Mouse (Mus musculus) intestine, postnatal 0 days (tissue): ENCODE measurements around the gene Opcml. TPM values are rescaled to one million over a fixed set of nuclear protein-coding genes. Genes with fewer than 3 reads are reported as not detected.

Source experiments
- ATAC-seq: fragments of 200-750 bp; cut with Nextera tagmentation; 2 replicates; pipeline ENCODE4 v1.8.0; 2017; ENCODE audit warnings: mild to moderate bottlenecking, moderate TSS enrichment, moderate library complexity
- H3K27ac ChIP-seq: fragments of 300-500 bp; sonication (generic); 2 replicates; pipeline ENCODE4 v1.5.1; 2014; ENCODE audit warnings: mild to moderate bottlenecking, low read depth, low read length, moderate library complexity
- H3K27me3 ChIP-seq: fragments of 300-500 bp; sonication (generic); replicated peaks from 2 replicates; pipeline ENCODE4 v1.6.1; 2014; ENCODE audit warnings: low read length, mixed read lengths; ENCODE audit not compliant: control insufficient read depth, insufficient read depth
- H3K36me3 ChIP-seq: fragments of 300-500 bp; sonication (generic); 2 replicates; pipeline ENCODE4 v1.6.1; 2014; ENCODE audit warnings: mild to moderate bottlenecking, moderate library complexity; ENCODE audit not compliant: control insufficient read depth, insufficient read depth
- H3K4me1 ChIP-seq: fragments of 300-500 bp; sonication (generic); replicated peaks from 2 replicates; pipeline ENCODE4 v1.6.1; 2014; ENCODE audit warnings: antibody characterized with exemption, low read length, mixed read lengths; ENCODE audit not compliant: control insufficient read depth, insufficient read depth
- H3K4me2 ChIP-seq: fragments of 300-500 bp; sonication (generic); replicated peaks from 2 replicates; pipeline ENCODE4 v1.6.1; 2014; ENCODE audit warnings: low read depth, mild to moderate bottlenecking, moderate library complexity
- H3K4me3 ChIP-seq: fragments of 300-500 bp; sonication (generic); 2 replicates; pipeline ENCODE4 v1.5.1; 2014; ENCODE audit warnings: low read depth, low read length
- H3K9ac ChIP-seq: fragments of 300-500 bp; sonication (generic); 2 replicates; pipeline ENCODE4 v1.6.1; 2014; ENCODE audit warnings: mild to moderate bottlenecking, low read depth, low read length
- H3K9me3 ChIP-seq: fragments of 300-500 bp; sonication (generic); 2 replicates; pipeline ENCODE4 v1.6.1; 2016; ENCODE audit warnings: mixed run types; ENCODE audit not compliant: control insufficient read depth
- CTCF ChIP-seq: sonication (generic); IDR thresholded peaks from 2 replicates; pipeline ENCODE4 v1.5.1; 2016; ENCODE audit warnings: low read depth, mild to moderate bottlenecking, control low read depth, antibody characterized with exemption, moderate library complexity
- WGBS: fragments of 180-500 bp; shearing (Covaris S2); extraction: QIAGEN DNeasy Blood & Tissue Kit; methylation state at CpG from one replicate; pipeline ENCODE4 v1.1.7; 2014; 5-methylcytosine and 5-hydroxymethylcytosine counted together
- polyA plus RNA-seq: library from polyadenylated mRNA; unstranded; fragments of >200 nt; fragmentation: Nextera tagmentation; extraction: Ambion mirVana; gene quantifications from 2 replicates; pipeline ENCODE4 v1.2.1, GENCODE M21; 2015

Opcml gene
- polyA plus RNA-seq, 1 experiment from 2014 or later: 1.7 TPM

DNA sequence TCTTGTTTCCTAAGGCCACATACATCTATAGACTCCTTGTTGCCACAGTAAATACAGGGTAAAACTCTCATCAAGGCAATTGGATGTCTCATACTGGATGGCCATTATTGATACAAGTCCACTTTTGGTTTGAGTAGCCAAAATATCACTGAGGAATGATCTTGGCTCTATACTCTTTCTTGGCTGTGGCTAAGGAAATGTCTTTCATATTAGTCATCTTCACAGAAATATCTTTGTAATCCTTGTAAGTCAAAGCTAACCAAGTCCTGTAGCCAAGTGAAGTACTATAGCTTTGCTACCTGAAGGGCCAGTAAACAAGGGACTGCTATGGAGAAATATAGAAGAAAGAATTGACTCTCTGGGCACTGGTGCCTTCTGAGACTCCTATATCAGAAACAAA lies 192.0 kb downstream of the Opcml start:
- no peaks in the 10 kb centered on the region for H3K27me3 ChIP-seq
- ATAC-seq: no peak
- no peaks in the 10 kb centered on the region for H3K4me1 ChIP-seq
- H3K27ac ChIP-seq: no peak overlapping the region
- no peak for TF ChIP-seq CTCF
- H3K36me3 ChIP-seq: no peaks in the 10 kb centered on the region
- no peak overlapping the region for H3K9ac ChIP-seq
- H3K4me2 ChIP-seq: no peak overlapping the region
- no peak overlapping the region for H3K4me3 ChIP-seq
- H3K9me3 ChIP-seq: no peaks in the 10 kb centered on the region

DNA sequence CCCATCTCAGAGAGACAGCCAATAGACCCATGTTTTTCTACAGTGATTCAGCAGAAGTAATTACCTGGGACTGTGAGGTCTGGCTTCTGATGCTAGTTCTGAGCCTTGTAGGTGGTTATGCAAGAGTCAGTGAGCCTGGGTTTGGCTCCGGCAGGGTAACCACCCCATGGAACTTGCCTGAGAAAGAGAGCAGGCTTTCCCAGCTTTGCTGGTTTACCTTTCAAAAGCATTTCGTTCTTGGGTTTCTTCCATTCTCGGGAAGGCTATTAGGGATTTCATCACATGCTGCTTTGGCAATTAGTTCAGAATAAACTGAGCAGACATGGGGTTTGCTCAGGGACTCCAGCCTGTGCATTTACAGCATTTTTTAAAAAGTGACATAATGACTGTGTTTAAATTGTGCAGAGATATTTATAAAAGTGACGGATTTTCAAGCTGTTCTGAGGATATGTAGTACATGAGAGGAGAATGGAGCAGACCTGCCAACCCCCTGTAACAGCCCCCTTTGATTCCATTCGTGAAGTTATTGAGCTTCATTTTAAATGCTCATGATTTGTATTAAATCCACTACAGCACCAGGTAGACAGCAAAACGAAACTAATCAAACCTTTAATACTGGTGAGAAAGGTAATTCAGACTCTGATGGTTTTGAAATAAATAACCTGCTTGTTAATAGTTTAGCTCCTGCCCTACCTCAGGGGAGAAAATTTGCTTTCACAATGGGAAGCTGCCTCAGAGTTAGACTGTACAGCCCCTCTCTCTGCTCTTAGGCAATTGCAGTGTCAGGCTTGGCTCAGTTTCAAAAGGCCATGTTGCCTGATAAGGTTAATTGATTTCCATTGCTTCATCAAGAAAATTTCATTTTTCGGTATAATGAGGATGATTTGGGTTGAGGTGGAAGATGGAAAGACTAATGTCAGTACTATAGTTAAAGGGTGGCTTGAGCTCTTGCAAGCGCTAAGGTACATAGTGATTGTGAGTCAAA lies 196.3 kb downstream of the Opcml start:
- Histone ChIP-seq H3K27ac (no peak overlapping the region), H3K27me3 (no peaks in the 10 kb centered on the region), H3K36me3 (no peaks in the 10 kb centered on the region), H3K9ac (no peak overlapping the region), H3K4me3 (no peak overlapping the region), H3K9me3 (no peaks in the 10 kb centered on the region), H3K4me1 (no peaks in the 10 kb centered on the region), H3K4me2 (no peak overlapping the region)
- no peak for ATAC-seq
- 73% methylated on average over 8 of the region's 8 CpGs for WGBS
- TF ChIP-seq CTCF: no peak

DNA sequence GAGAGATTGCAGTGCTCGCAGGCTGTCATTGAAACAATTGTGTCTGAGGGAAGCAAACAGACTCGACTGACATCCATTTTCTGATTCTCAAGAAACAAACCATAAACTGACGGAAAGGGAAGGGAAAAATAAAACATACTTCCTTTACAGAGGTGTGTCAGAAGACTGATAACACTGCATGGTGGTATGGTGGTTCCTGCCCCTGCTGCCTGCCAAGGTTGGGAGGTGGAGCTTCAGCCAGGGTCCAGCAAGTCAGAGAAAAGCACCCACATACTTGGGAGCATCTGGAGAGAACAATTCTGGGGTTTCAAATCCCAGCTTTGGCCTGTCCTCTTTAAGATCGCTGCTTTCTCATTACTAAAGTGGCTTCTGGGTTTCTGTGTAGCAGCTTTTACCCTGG lies 201.0 kb downstream of the Opcml start:
- Histone ChIP-seq H3K9ac (no peak overlapping the region), H3K27ac (no peak overlapping the region), H3K4me2 (no peak overlapping the region), H3K36me3 (no peaks in the 10 kb centered on the region), H3K9me3 (no peaks in the 10 kb centered on the region), H3K4me1 (no peaks in the 10 kb centered on the region), H3K4me3 (no peak overlapping the region), H3K27me3 (no peaks in the 10 kb centered on the region)
- ATAC-seq: no peak
- no peak for TF ChIP-seq CTCF
- WGBS: 58% methylated on average over 4 of the region's 4 CpGs

DNA sequence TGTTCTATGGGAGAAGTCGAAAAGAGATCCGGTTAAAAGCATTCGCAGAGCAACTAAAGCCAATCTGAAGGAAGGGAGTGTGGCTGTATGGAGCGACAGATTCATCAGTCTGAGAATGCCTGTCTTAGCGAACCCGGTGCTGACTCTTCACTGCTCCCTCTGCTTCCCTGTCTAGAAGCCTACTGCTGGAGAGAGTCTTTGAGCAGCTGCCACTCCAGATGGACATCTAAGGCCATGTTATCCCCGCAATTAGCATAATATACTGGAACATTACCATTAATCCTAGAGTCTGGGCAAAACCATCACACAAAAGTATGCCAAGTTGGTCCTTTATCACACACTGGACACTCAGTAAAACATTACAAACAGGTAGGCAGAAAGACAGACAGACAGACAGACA lies 206.0 kb downstream of the Opcml start:
- Histone ChIP-seq H3K27me3 (no peaks in the 10 kb centered on the region), H3K4me3 (no peak overlapping the region), H3K4me1 (no peaks in the 10 kb centered on the region), H3K27ac (no peak overlapping the region), H3K9me3 (no peaks in the 10 kb centered on the region), H3K9ac (no peak overlapping the region), H3K4me2 (no peak overlapping the region), H3K36me3 (no peaks in the 10 kb centered on the region)
- 87% methylated on average over 7 of the region's 7 CpGs for WGBS
- TF ChIP-seq CTCF: no peak
- ATAC-seq: no peak

DNA sequence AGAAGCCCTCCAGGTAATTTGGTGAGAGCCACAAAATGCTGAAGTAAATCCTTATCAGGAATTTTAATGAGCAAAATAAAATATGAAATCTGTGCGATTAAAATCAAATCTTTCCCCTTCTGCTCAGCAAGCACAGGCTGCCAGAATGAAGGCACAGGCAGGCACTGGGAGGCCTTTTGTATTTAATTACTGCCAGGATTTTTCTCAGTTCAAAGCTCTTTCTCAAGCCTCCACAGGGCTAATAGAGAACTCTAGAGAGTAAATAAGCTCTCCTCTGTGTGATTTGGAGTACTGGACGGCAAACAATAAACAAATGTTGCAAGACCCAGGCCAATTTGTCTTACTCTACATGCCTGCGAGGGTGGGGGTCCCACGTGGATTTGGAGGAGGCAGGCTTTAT lies 208.2 kb downstream of the Opcml start:
- no peak for TF ChIP-seq CTCF
- no peaks in the 10 kb centered on the region for H3K9me3 ChIP-seq

DNA sequence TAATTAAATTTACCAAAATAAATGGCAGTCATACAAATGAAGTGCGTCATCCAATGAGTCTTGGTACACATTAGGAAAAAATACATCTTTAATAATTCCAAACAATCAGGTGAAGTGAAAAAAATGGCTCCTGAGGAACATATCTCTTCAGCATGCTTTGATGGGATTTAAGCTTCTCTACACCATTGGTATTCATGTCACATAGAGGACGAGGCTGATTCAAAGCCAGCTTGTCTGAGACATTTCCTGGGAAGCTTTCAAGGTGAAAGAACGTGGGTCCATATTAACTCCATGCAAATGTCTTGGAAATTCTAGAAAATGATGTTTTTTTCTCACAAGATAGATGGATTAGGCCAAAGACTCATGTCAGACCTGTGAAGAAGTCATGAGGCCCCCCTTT lies 212.6 kb downstream of the Opcml start:
- no peaks in the 10 kb centered on the region for H3K4me1 ChIP-seq

More for the DNA sequence above, 208.2 kb downstream of the Opcml start:
- Histone ChIP-seq H3K9ac (no peak overlapping the region), H3K4me2 (no peak overlapping the region), H3K4me1 (no peaks in the 10 kb centered on the region), H3K27ac (no peak overlapping the region), H3K36me3 (no peaks in the 10 kb centered on the region), H3K4me3 (no peak overlapping the region), H3K27me3 (no peaks in the 10 kb centered on the region)
- 50% methylated on average over 4 of the region's 4 CpGs for WGBS
- ATAC-seq: no peak

More for the DNA sequence above, 212.6 kb downstream of the Opcml start:
- H3K27me3 ChIP-seq: no peaks in the 10 kb centered on the region
- no peak overlapping the region for H3K27ac ChIP-seq
- H3K4me3 ChIP-seq: no peak overlapping the region
- no peak for TF ChIP-seq CTCF
- no peak overlapping the region for H3K9ac ChIP-seq
- 80% methylated on average over 3 of the region's 3 CpGs for WGBS
- no peak for ATAC-seq
- no peaks in the 10 kb centered on the region for H3K36me3 ChIP-seq
- no peak overlapping the region for H3K4me2 ChIP-seq
- no peaks in the 10 kb centered on the region for H3K9me3 ChIP-seq
